Mouse (Mus musculus) CD8-positive naive resting alpha-beta T cell, adult 57 days (primary cell): ENCODE results near the gene Sept9. TPM values are rescaled to one million over a fixed set of nuclear protein-coding genes. Genes with fewer than 3 reads are reported as not detected.

Experiments used
- total RNA-seq: library from RNA; stranded (reverse); gene quantifications from one replicate; pipeline ENCODE4 v1.2.4, GENCODE M21; 2023

Gene Sept9
- 205 TPM for total RNA-seq

GRCm38 (mm10) chr11:117199282-117200175 is at the start of gene Sept9:
TSS of gene Sept9 (plus strand) at chr11:117199661.

Other genes starting within 250 kb of the Sept9 start
- 20.3 TPM for gene Sec14l1, start 84.5 kb upstream of the Sept9 start, total RNA-seq